Mouse (Mus musculus) layer of hippocampus, postnatal 36 days (tissue): ENCODE measurements around the gene Itgb1bp2. TPM values are rescaled to one million over a fixed set of nuclear protein-coding genes. Genes with fewer than 3 reads are reported as not detected.

Experiments used
- DNase-seq, 2 experiments: peaks; one replicate each; pipeline ENCODE4 v3.0.0; 2022
- total RNA-seq, 2 experiments: library from RNA; stranded (reverse); gene quantifications; 2 replicates each; pipeline ENCODE4 v1.2.3; 2021

Gene Itgb1bp2
- 1 to 10 TPM; 1.0 to 1.4 TPM for total RNA-seq

DNA sequence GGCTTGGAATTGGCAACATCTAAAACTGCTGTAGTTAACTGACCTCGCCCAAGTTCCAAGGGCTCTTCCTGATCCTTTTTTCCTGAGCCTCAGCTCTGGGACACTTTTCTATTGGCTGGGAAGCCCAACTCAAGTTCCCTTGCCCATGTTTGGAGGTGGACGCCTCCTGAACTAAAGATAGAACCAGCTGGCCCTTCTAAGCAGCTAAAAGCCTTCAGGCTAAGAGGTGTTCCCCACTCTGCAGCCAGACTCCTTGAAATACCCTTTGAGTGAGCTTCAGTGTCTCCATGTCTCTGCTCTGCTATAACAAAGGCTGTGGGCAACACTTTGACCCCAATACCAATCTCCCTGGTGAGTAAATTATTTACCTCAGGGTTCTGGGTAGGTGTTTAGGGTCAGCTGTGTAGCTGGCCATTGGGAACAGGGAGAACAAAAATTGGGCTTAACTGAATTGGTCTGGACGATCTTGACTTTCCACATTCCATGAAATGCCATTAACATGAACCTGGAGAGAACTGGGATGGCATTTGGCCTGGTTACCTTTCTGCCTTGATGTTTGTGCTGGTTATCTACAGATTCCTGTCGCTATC lies at the start of gene Itgb1bp2:
Gene Itgb1bp2 (plus strand): TSS at position 203 of the 590 bp plus-strand sequence.
- DNase-seq = no peak

DNA sequence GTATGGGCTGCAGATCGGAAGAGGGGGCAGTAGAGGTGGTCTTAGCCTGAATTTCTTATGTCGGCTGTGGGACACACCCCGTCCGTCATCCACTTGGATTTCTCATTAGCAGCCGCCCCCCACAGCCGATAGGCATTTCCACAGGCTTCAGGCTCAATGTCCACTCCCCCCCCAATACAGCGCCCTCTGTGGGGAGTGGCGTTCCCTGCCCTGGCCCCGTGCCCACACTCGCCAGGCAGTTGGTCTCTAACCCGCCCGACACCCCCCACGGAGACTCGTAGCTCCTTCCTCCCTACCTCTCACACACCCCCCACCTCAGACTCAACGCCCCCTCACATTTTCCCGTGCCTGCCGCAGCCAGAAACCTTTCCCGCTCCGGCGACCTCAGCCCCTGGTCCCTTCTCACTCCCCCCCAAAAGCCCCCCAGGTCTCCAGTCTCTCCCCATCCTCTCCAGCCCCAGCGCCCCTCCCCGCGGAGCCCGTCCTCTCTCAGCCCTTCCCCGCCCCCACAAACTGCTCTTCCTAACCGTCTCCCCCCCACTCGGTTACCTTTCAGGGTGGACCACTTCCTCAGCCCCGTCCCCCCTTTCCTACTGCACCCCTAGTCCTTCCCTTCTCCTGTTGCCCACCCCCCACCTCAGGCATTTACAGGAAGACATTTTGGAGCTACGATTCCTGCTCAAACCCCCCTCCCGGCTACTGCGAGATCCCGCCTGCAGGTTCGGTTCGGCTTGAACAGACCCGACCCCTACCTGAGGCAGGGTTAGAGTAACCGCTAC lies 29.8 kb upstream of the Itgb1bp2 start:
- peak; percentile 18 to 34 for DNase-seq

DNA sequence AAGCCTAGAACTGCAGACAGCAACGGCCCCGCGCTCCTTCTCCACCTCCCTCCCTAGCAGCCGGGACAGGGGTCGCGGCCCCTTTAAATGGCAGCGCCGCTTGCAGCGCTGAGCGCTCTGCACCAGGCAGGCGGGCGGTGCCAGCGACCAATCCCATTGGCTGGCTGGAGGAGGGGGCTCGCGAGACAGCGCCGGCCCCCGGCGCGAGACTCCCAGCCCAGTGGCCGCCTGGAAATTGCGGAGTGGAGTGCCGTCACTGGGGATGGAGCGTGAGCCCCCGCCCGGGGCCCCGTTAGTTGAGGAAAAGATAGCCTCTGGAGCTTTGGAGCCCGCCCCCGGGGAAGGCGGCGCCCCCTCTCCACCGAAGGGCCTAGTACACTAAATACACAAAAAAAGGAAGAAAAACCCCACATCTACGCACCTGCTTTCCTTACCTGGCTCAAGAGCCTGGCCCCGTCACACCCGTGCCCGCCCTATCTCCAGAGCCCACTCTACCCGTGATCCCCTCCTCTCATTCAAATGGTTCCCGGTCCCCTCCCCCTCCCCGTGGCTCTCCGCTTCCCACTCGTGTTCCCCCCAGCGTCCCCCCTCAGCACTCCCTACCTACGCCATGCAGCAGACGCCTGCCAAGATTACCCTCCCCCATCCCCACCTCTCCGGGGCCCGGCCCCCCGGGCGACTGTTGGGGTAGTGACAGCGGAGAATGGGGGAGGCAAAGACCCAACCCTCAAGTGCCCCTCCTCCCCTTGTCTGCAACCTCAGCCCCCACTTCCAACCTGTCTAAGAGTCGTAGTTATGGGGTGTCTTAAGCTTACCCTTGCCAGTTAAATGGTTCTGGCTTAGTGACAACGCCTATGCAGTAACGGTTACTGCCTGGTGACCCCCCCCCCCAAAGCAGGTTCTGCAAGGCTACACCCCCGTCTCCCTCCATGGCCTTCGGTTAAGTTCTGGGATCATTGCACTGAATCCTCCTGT lies 28.9 kb upstream of the Itgb1bp2 start:
- peak; percentile 78 to 87 for DNase-seq

- DNase-seq = no peak
These were observed 28.2 kb upstream of the Itgb1bp2 start, which contains the start of gene Zmym3 for GRCm38 (mm10) chrX:101420700-101421095. Gene Zmym3, minus strand, starts transcription at chrX:101420849.

DNA sequence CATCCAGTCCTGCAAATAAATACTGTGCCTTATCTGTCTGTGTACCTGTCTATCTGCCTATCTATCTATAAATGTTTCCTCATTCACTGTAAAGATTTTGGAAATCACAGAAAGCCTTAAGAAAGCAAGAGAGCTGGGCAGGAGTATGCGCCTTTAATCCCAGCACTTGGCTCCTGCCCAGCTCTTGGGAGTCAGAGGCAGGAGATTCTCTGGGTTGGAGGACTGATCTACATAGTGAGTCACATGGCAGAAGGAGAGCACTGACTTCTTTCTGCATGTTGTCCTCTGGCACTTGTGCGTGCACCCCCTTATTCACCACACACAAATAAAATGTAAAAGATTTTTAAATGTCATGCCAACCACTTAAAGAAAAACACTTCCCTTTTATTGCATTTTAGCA lies 25.4 kb upstream of the Itgb1bp2 start:
- no peak for DNase-seq

DNA sequence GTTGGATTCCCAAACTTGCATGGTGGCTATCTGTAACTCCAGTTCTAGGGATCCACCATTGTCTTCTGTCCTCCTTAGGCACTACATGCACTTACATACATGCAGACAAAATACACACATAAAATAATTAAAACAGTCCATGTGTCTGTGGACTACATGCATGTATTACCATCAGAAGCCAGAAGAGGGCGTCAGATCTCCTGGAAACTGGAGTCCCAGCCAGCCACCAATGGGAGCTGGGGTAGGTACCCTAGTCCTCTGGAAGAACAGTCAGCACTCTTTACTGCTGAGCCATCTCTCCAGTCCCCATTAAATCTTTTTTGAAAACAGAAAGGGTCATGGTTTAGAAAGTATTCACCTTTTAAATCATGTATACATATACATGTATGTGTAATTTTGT lies 21.1 kb upstream of the Itgb1bp2 start:
- DNase-seq = no peak

DNA sequence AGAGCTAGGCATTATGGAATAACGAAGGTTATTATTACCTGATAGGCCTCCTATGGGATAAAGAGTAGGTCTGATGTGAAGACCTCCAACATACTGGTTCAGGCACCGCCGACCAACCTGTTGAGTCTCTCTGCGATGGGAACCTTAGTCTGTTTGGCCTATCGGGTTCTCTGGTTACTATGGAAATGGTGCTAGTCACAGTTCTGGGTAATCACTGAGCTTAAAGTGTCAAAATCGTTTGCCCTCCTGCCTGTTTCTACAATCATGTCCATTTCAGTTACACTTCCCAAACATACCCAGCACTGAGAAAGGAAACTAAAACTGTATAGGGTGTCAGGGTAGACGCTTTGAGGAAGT lies 20.1 kb upstream of the Itgb1bp2 start:
- peak in 1 of 2 experiments; percentile 6 for DNase-seq

DNA sequence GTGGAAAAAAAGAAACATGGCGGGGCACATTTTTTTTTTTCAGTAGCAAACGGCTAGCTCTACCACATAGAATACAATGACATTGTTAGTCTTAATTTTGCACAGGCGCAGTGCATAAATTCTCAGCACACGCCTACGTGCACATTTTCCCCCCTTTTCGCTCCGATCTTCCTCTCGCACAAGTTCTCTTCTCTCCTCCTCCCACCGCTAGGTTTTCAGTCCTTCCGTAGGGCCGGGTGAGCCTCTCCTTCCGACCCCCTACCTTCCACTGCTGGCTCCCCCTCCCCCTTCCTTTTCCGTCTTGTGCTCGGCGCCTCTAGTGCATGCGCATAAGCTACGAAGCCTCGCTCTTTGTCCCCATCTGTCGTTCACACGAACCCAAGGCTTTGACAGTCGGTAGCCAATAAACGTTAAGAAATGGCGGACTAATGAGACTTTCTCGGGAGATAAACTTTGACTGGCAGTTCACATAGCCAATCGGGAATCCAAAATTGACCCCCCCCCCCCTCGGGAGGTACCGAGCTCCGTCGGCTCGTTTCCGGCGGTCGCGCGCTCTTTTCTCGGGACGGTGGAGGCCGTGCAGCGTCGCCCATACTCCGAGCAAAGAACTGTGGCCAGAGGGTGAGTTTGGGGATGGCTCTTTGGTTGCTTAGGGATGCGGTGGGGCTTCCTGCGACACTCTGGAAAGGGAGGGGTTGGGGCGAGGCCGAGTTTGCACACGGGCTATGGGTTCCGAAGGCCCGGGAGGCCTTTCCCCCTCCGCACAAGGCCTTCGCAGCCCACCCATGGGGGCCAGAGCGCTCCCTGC lies 19.5 kb upstream of the Itgb1bp2 start, which contains the start of gene Nono:
Gene Nono (plus strand): TSS at position 177 of the 808 bp plus-strand sequence.
- DNase-seq = peak; percentile 82 to 83

DNA sequence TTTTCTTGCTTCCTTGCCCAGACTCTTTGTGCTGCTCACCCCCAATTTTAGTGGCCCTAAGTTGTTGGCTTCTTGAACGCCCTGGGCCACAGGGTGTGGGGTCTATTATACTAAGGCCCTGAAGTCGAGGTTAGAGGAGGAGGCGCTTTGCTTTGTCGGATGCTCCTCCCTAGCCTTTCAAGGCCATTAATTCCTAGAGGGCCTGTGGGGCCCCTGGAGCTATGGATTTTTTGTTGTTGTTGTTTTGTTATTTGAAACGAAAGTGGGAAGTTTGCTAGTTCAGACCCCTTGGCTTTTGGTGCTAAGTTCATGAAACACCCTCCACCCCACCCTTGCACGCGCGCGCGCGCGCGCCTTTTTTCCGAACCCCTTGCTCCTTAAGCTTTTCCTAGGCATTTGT lies 18.9 kb upstream of the Itgb1bp2 start:
- no peak for DNase-seq

GRCm38 (mm10) chrX:101451147-101451546 lies 2.3 kb downstream of the Itgb1bp2 start:
- no peak for DNase-seq

GRCm38 (mm10) chrX:101451591-101451990 lies 2.7 kb downstream of the Itgb1bp2 start:
- no peak for DNase-seq

DNA sequence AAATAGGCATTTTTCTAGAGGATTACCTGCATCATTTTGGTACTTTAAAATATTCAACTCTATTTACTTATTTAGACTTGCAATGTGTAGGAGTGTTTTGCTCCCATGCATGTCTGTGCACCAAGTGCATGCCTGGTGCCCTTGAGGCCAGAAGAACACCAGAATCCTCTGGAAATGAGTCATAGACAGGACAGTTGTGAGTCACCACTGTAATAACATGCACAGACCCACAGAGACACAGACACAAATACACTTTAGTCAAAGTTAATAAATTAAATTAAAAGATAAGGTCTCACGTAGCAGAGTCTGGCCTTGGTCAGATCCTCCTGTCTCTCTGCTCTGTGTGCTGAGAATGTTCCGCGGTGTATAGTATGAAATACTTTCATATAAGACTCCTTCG lies 23.3 kb downstream of the Itgb1bp2 start:
- no peak for DNase-seq

- DNase-seq = no peak
These were observed 32.9 kb downstream of the Itgb1bp2 start for GRCm38 (mm10) chrX:101481604-101482350.

DNA sequence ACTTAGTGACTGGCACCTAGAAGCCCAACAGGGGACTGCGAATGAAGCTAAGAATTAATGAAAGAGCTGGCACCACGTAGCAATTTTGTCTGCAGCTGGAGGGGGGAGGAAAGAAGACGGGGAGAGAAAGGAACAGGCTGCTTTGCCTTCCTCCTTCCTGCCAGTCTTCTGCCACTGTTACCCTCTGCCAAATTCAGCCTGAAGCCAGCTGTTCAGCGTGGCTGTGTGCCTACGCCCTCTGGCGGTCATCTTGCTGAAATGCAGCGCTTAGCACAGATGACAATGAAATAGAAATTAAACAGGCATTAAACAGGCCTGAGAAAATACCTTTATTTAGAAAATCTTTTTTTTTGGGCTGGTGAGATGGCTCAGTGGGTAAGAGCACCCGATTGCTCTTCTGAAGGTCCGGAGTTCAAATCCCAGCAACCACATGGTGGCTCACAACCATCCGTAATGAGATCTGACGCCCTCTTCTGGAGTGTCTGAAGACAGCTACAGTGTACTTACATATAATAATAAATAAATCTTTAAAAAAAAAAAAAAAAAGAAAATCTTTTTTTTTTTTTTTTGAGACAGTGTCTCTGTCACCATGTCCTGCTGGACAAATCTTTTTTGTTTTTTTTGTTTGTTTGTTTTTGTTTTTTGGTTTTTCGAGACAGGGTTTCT lies 37.7 kb downstream of the Itgb1bp2 start:
- peak; percentile 47 to 62 for DNase-seq

Other genes starting within 250 kb of the Itgb1bp2 start
- gene Snx12, start 226.5 kb upstream of the Itgb1bp2 start, total RNA-seq = 10 to 100 TPM; 81.5 to 88.3 TPM
- gene Foxo4, start 194.6 kb upstream of the Itgb1bp2 start, total RNA-seq = 10 to 100 TPM; 21.3 to 25.4 TPM
- gene Gm614, start 185.1 kb upstream of the Itgb1bp2 start, total RNA-seq = not detected
- 1 to 10 TPM in 1 of 2 experiments, under 1 TPM in 1; 0.90 to 1.6 TPM for gene Il2rg, start 180.8 kb upstream of the Itgb1bp2 start, total RNA-seq
- gene Gm20489, start 180.1 kb upstream of the Itgb1bp2 start, total RNA-seq = not detected
- gene Med12, start 175.1 kb upstream of the Itgb1bp2 start, total RNA-seq = 10 to 100 TPM; 23.1 to 26.5 TPM
- gene Nlgn3, start 149.9 kb upstream of the Itgb1bp2 start, total RNA-seq = 100 to 1,000 TPM; 186 to 189 TPM
- gene Gjb1, start 72.7 kb upstream of the Itgb1bp2 start, total RNA-seq = 10 to 100 TPM; 10.3 to 13.0 TPM
- 100 to 1,000 TPM; 159 to 175 TPM for gene Zmym3, start 28.2 kb upstream of the Itgb1bp2 start, total RNA-seq
- gene Nono, start 19.8 kb upstream of the Itgb1bp2 start, total RNA-seq = 100 to 1,000 TPM; 135 to 149 TPM
- 10 to 100 TPM; 50.0 to 51.0 TPM for gene Taf1, start 83.6 kb downstream of the Itgb1bp2 start, total RNA-seq
- 100 to 1,000 TPM; 220 to 236 TPM for gene Ogt, start 191.0 kb downstream of the Itgb1bp2 start, total RNA-seq